Comparison of ENCODE assay signal across 14 mouse cellular contexts in genomic region chr8:85498577-85498976, GRCm38 (mm10). TPM values are rescaled to one million over a fixed set of nuclear protein-coding genes. Genes with fewer than 3 reads are reported as not detected.
DNase-seq lines count a peak whose midpoint lies in the region; ATAC-seq and TF ChIP-seq lines count a peak whose summit lies in the region.
"Had no signal": no experiment of that assay in that cellular context is flagged by ENCODE, and none has a peak within 500 bp of the region (broad histone marks: within the 10 kb centered on the region; RNA-seq: fewer than 3 reads in every experiment).

No protein-coding gene starts in this region.

- no peak overlapping the region for H3K4me3 ChIP-seq in limb, embryonic 15.5 days
- H3K4me3 ChIP-seq in limb, embryonic 10.5 days, result no peak overlapping the region
- no peak overlapping the region for H3K4me3 ChIP-seq in ES-E14 (ENCODE audit: insufficient read depth in 1 of 2, low read depth in 1 of 2, low read length in 2 of 2, poor library complexity in 1 of 2, severe bottlenecking in 1 of 2)
- no peak overlapping the region for H3K4me3 ChIP-seq in stomach, embryonic 15.5 days (replicated peaks)
- H3K4me3 ChIP-seq: liver, embryonic 15.5 days had no signal

- 36% methylated on average over 2 of the region's 2 CpGs for WGBS in limb, embryonic 15.5 days
- 22% methylated on average over 2 of the region's 2 CpGs for WGBS in limb, embryonic 10.5 days
- 43% methylated on average over 2 of the region's 2 CpGs for WGBS in stomach, embryonic 15.5 days

- no peak overlapping the region for H3K4me2 ChIP-seq in limb, embryonic 15.5 days
- H3K4me2 ChIP-seq in stomach, embryonic 15.5 days, result no peak overlapping the region
- H3K4me2 ChIP-seq: liver, embryonic 15.5 days had no signal

- no peak for ATAC-seq in limb, embryonic 15.5 days (ENCODE audit: insufficient number of reproducible peaks, low FRiP score, low TSS enrichment, low read depth)
- no peak for ATAC-seq in stomach, embryonic 15.5 days (ENCODE audit: insufficient read depth, low FRiP score, low read depth)
- ATAC-seq: activated CD4-positive, CD25-positive, alpha-beta regulatory T cell, adult 4 months had no signal

- peaks cover 24% of the 10 kb centered on the region for H3K4me1 ChIP-seq in limb, embryonic 15.5 days
- H3K4me1 ChIP-seq in limb, embryonic 10.5 days, result peaks cover 30% of the 10 kb centered on the region
- peaks cover 12 to 37% of the 10 kb centered on the region in 2 experiments; a peak in 3 of 4 replicates for H3K4me1 ChIP-seq in ES-E14 (ENCODE audit: control insufficient read depth in 2 of 2, insufficient read depth in 2 of 2, low read length in 2 of 2, poor library complexity in 1 of 2)
- 0 out of 2 replicates have a peak, but pooled peaks cover 9% of the 10 kb centered on the region for H3K4me1 ChIP-seq in stomach, embryonic 15.5 days

- no peaks in the 10 kb centered on the region for H3K27me3 ChIP-seq in limb, embryonic 15.5 days
- no peaks in the 10 kb centered on the region for H3K27me3 ChIP-seq in limb, embryonic 10.5 days (ENCODE audit: low read depth, poor library complexity, severe bottlenecking)
- no peaks in the 10 kb centered on the region for H3K27me3 ChIP-seq in stomach, embryonic 15.5 days (replicated peaks)

- DNase-seq in limb, embryonic 10.5 days (ENCODE audit: low spot score), result no peak
- peak; percentile 91 for DNase-seq in ES-E14 (ENCODE audit: low read depth, low spot score)
- peak; percentile 33 for DNase-seq in brain, embryonic 14.5 days (ENCODE audit: low read depth)
- no peak for DNase-seq in adrenal gland, postnatal 4 days (ENCODE audit: low spot score in 2 of 2)
- no peak for DNase-seq in B cell, adult 2 months
- DNase-seq: cerebellum, adult 18-20 months; heart, adult 11 months; lung, postnatal 14 days; midbrain, embryonic 14.5 days had no signal

- H3K9ac ChIP-seq in limb, embryonic 15.5 days, result no peak overlapping the region
- H3K9ac ChIP-seq in ES-E14 (ENCODE audit: insufficient read depth, low read depth, low read length, poor library complexity, severe bottlenecking), result no peak overlapping the region
- no peak overlapping the region for H3K9ac ChIP-seq in stomach, embryonic 15.5 days
- H3K9ac ChIP-seq: liver, embryonic 15.5 days had no signal

- no peak for TF ChIP-seq CTCF in brain, embryonic 14.5 days (IDR thresholded peaks at IDR 0.05; ENCODE audit: borderline replicate concordance, extremely low read depth, insufficient read depth, insufficient read length)

- no peak for TF ChIP-seq POLR2A in brain, embryonic 14.5 days (IDR thresholded peaks at IDR 0.05; ENCODE audit: borderline replicate concordance, extremely low read depth, insufficient read depth, insufficient read length, poor library complexity, severe bottlenecking)

- 0 out of 2 replicates have a peak, but pooled peaks cover 6% of the 10 kb centered on the region for H3K36me3 ChIP-seq in limb, embryonic 15.5 days
- H3K36me3 ChIP-seq in limb, embryonic 10.5 days, result peaks cover 59% of the 10 kb centered on the region
- peaks cover 25% of the 10 kb centered on the region; the same call in 1 of the 2 replicates for H3K36me3 ChIP-seq in ES-E14 (ENCODE audit: control insufficient read depth, insufficient read depth, low read length, poor library complexity, severe bottlenecking)
- H3K36me3 ChIP-seq in stomach, embryonic 15.5 days, result no peaks in the 10 kb centered on the region
- H3K36me3 ChIP-seq: liver, embryonic 15.5 days had no signal

- H3K27ac ChIP-seq in limb, embryonic 15.5 days, result 0 out of 2 replicates have a peak overlapping the region, but pooled peaks have one; percentile 6
- no peak overlapping the region for H3K27ac ChIP-seq in limb, embryonic 10.5 days
- no peak overlapping the region; the same call in 1 of the 2 replicates for H3K27ac ChIP-seq in ES-E14 (ENCODE audit: insufficient read depth, low read depth, low read length, poor library complexity, severe bottlenecking)
- H3K27ac ChIP-seq in stomach, embryonic 15.5 days, result peak overlapping the region; percentile 59; the same call in 1 of the 2 replicates
- H3K27ac ChIP-seq: kidney, postnatal 0 days; liver, embryonic 15.5 days had no signal

- no peaks in the 10 kb centered on the region for H3K9me3 ChIP-seq in limb, embryonic 15.5 days
- H3K9me3 ChIP-seq in limb, embryonic 10.5 days (replicated peaks), result no peaks in the 10 kb centered on the region
- H3K9me3 ChIP-seq in ES-E14 (ENCODE audit: control insufficient read depth, insufficient read depth, low read depth, low read length), result no peaks in the 10 kb centered on the region
- no peaks in the 10 kb centered on the region for H3K9me3 ChIP-seq in stomach, embryonic 15.5 days
- H3K9me3 ChIP-seq: liver, embryonic 15.5 days had no signal

- in situ Hi-C loops in ES-E14 (cut with MboI; ENCODE audit: low sequenced_read_pairs in 2 of 2, unreplicated experiment in 2 of 2), result no loop called here

TF ChIP-seq in ES-E14, 5 proteins besides CTCF, POLR2A, EP300 and RAD21:
- TF ChIP-seq ZC3H11A (IDR thresholded peaks at IDR 0.05; ENCODE audit: borderline replicate concordance, low read depth, low read length) (no peak), ZNF384 (IDR thresholded peaks at IDR 0.05; ENCODE audit: low read depth, low read length) (no peak), HCFC1 (IDR thresholded peaks at IDR 0.05; ENCODE audit: borderline replicate concordance, insufficient read depth, low read length) (no peak), MAFK (IDR thresholded peaks at IDR 0.05; ENCODE audit: insufficient read depth, low read depth, low read length) (no peak), CHD2 (IDR thresholded peaks at IDR 0.05; ENCODE audit: low read depth, low read length) (no peak)

RNA-seq across cellular contexts. Expression of gene Gpt2, which starts 6.2 kb away (rescaled TPM):
- polyA plus RNA-seq in limb, embryonic 15.5 days (2015; fragmentation: Nextera tagmentation; extraction: Ambion mirVana), result 30.6 and 31.5 TPM in 2 replicates
- 63.7 and 65.8 TPM in 2 replicates for polyA plus RNA-seq in limb, embryonic 10.5 days (2016; fragmentation: Nextera tagmentation; extraction: Ambion mirVana)
- 31.9 and 46.4 TPM in 2 replicates for total RNA-seq in ES-E14 (2012; rRNA removed)
- polyA plus RNA-seq in brain, embryonic 14.5 days (2012; rRNA removed), result 29.6 and 34.2 TPM in 2 replicates
- polyA plus RNA-seq in stomach, embryonic 15.5 days (2015; fragmentation: Nextera tagmentation; extraction: Ambion mirVana), result 25.8 and 25.9 TPM in 2 replicates
- 10 to 100 TPM; 53.9 to 63.7 TPM for total RNA-seq in adrenal gland, postnatal 4 days (2021)

RNA-seq across cellular contexts. Expression of gene Dnaja2, which starts 56.6 kb away (rescaled TPM):
- 135 and 148 TPM in 2 replicates for polyA plus RNA-seq in limb, embryonic 15.5 days (2015; fragmentation: Nextera tagmentation; extraction: Ambion mirVana)
- polyA plus RNA-seq in limb, embryonic 10.5 days (2016; fragmentation: Nextera tagmentation; extraction: Ambion mirVana), result 193 and 220 TPM in 2 replicates
- 103 and 158 TPM in 2 replicates for total RNA-seq in ES-E14 (2012; rRNA removed)
- 44.7 and 78.5 TPM in 2 replicates for polyA plus RNA-seq in brain, embryonic 14.5 days (2012; rRNA removed)
- polyA plus RNA-seq in stomach, embryonic 15.5 days (2015; fragmentation: Nextera tagmentation; extraction: Ambion mirVana), result 146 and 156 TPM in 2 replicates
- 100 to 1,000 TPM; 140 to 159 TPM for total RNA-seq in adrenal gland, postnatal 4 days (2021)

Comparison
In these comparisons a context has a peak if more than half of its experiments do, and no peak if none do; other contexts are left out.
1. H3K27ac ChIP-seq: peak in limb, embryonic 15.5 days (single experiment) and stomach, embryonic 15.5 days (single experiment); none in limb, embryonic 10.5 days (single experiment) and ES-E14 (single experiment).
2. DNase-seq: peak in ES-E14 (single experiment) and brain, embryonic 14.5 days (single experiment); none in limb, embryonic 10.5 days (single experiment), adrenal gland, postnatal 4 days (0 of 2) and B cell, adult 2 months (0 of 2).